Mouse (Mus musculus) limb, embryonic 14.5 days (tissue): ENCODE data around the gene Cbx3. TPM values are rescaled to one million over a fixed set of nuclear protein-coding genes. Genes with fewer than 3 reads are reported as not detected.

Source experiments
- ATAC-seq: fragments of 200-750 bp; cut with Nextera tagmentation; 2 replicates; pipeline ENCODE4 v1.8.0; 2017; ENCODE audit warnings: low read depth, moderate number of reproducible peaks, moderate TSS enrichment; ENCODE audit not compliant: low FRiP score
- DNase-seq: peaks from one replicate; pipeline ENCODE4 v3.0.0-alpha.2; 2015; ENCODE audit warnings: low spot score
- H3K27ac ChIP-seq: fragments of 300-500 bp; sonication (generic); replicated peaks from 2 replicates; pipeline ENCODE4 v1.5.1; 2014; ENCODE audit warnings: low read depth, mild to moderate bottlenecking, low read length, moderate library complexity, mixed read lengths
- H3K27me3 ChIP-seq: fragments of 300-500 bp; sonication (generic); 2 replicates; pipeline ENCODE4 v1.6.1; 2014; ENCODE audit warnings: low read length, mixed read lengths; ENCODE audit not compliant: control insufficient read depth, insufficient read depth
- H3K36me3 ChIP-seq: fragments of 300-500 bp; sonication (generic); 2 replicates; pipeline ENCODE4 v1.6.1; 2014; ENCODE audit warnings: mild to moderate bottlenecking, low read length, moderate library complexity, mixed read lengths; ENCODE audit not compliant: control insufficient read depth, insufficient read depth
- H3K4me1 ChIP-seq: fragments of 300-500 bp; sonication (generic); 2 replicates; pipeline ENCODE4 v1.6.1; 2014; ENCODE audit warnings: antibody characterized with exemption, low read length, mixed read lengths; ENCODE audit not compliant: control insufficient read depth, insufficient read depth
- H3K4me2 ChIP-seq: fragments of 300-500 bp; sonication (generic); replicated peaks from 2 replicates; pipeline ENCODE4 v1.6.1; 2014; ENCODE audit warnings: low read depth, mild to moderate bottlenecking, low read length, moderate library complexity; ENCODE audit not compliant: severe bottlenecking
- H3K4me3 ChIP-seq: fragments of 300-500 bp; sonication (generic); replicated peaks from 2 replicates; pipeline ENCODE4 v1.5.1; 2014; ENCODE audit warnings: low read length
- H3K9ac ChIP-seq: fragments of 300-500 bp; sonication (generic); 2 replicates; pipeline ENCODE4 v1.6.1; 2014; ENCODE audit warnings: mild to moderate bottlenecking, low read depth, low read length, moderate library complexity; ENCODE audit not compliant: severe bottlenecking
- H3K9me3 ChIP-seq: fragments of 300-500 bp; sonication (generic); 2 replicates; pipeline ENCODE4 v1.6.1; 2016; ENCODE audit warnings: low read length; ENCODE audit not compliant: control insufficient read depth
- POLR2A ChIP-seq: fragments of 200-500 bp; IDR thresholded peaks from 2 replicates; pipeline ENCODE4 v1.8.0; 2012; ENCODE audit warnings: inconsistent platforms, mild to moderate bottlenecking, moderate library complexity, borderline replicate concordance; ENCODE audit not compliant: insufficient read depth, insufficient read length; ENCODE audit errors: extremely low read depth
- WGBS: fragments of 180-500 bp; shearing (Covaris S2); extraction: QIAGEN DNeasy Blood & Tissue Kit; methylation state at CpG from one replicate; pipeline ENCODE4 v1.1.7; 2014; 5-methylcytosine and 5-hydroxymethylcytosine counted together
- polyA plus RNA-seq, 2 experiments: library from polyadenylated mRNA; depleted of rRNA in 1 of 2; stranded (reverse) in 1 of 2; unstranded in 1 of 2; fragments of >200 nt; fragmentation: Nextera tagmentation in 1 of 2; extraction: Ambion mirVana in 1 of 2; gene quantifications; 2 replicates each; pipeline versions ENCODE4 v1.2.1 to v1.2.3; 2012 to 2014

The Cbx3 gene
- polyA plus RNA-seq, 2 experiments: 120 to 444 TPM

DNA sequence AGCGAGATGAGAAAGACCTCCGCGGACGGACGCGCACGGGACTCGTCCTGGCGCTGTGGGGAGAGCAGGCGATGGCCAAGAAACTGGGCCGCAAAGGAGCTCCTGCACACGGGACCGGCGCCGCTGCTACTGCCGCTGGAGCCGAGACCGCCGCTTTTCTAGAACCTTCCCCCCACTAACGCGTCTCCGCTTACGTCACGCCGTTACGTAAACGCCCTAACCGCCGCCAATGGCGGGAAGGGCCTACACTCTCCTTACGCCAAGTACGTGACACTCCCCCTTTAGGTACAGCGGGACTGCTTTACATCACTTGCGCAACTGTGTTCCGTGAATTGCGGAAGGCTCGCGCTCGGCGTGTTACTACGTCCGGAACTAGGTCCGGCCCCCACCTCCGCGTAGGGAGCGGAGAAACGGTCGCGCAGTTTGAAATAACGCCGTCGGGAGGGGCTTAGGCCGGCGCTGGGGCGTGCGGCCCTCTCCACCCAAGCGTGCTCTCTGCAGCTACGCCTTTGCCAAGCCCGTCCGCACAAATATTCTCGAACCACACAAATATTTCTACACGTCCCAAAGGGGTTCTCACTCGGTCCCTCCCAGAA, 347 bp upstream of the Cbx3 start, which contains the start of gene Hnrnpa2b1:
Hnrnpa2b1 (minus strand) TSS at position 180 of the 596 bp plus-strand sequence.
- Histone ChIP-seq H3K4me3 (peak within 1 kb of the TSS; percentile 99), H3K27ac (peak within 1 kb of the TSS; percentile 100), H3K36me3 (peaks cover 50% of the 10 kb centered on the region), H3K4me2 (peak within 1 kb of the TSS; percentile 68), H3K9ac (peak within 1 kb of the TSS; percentile 100), H3K27me3 (no peaks in the 10 kb centered on the region), H3K4me1 (peaks cover 30% of the 10 kb centered on the region), H3K9me3 (no peaks in the 10 kb centered on the region)
- ATAC-seq (peak; percentile 90), DNase-seq (peak; percentile 99)
- under 1% methylated on average over 63 of the region's 63 CpGs for WGBS
- TF ChIP-seq POLR2A: peak; percentile 100

- ATAC-seq: no peak
- Histone ChIP-seq H3K27ac (peak overlapping the region; percentile 100), H3K27me3 (no peaks in the 10 kb centered on the region), H3K4me1 (peaks cover 19% of the 10 kb centered on the region), H3K36me3 (peaks cover 46% of the 10 kb centered on the region), H3K4me3 (peak overlapping the region; percentile 99), H3K9me3 (no peaks in the 10 kb centered on the region), H3K9ac (peak overlapping the region; percentile 100), H3K4me2 (peak overlapping the region; percentile 66)
- TF ChIP-seq POLR2A: no peak
- DNase-seq: no peak
- WGBS: 0% methylated on average over 10 of the region's 10 CpGs
These were observed 982 bp downstream of the Cbx3 start for GRCm38 (mm10) chr6:51471179-51471505.

DNA sequence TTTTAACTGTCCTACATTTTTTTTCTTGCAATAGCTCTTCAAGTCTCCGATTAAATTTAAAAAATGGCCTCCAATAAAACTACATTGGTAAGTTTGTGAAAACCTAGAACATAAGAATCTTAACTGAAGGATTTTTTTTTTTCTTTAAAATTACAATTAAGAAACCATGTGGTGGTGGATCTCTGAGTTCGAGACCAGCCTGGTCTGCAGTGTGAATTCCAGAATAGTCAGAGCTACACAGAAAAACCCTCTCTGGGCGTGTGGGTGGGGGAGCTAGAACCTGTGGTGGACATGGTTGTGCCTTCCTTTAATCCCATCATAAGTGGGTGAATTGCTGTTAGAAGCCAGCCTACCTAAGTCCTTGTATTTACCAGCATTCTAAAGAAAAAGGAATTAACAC, 1.6 kb downstream of the Cbx3 start:
- TF ChIP-seq POLR2A: no peak
- H3K4me1 ChIP-seq: peaks cover 17% of the 10 kb centered on the region
- peak overlapping the region; percentile 99 for H3K4me3 ChIP-seq
- DNase-seq: no peak
- ATAC-seq: no peak
- H3K4me2 ChIP-seq: peak overlapping the region; percentile 66
- H3K9me3 ChIP-seq: no peaks in the 10 kb centered on the region
- peak overlapping the region; percentile 100 for H3K9ac ChIP-seq
- peaks cover 45% of the 10 kb centered on the region for H3K36me3 ChIP-seq
- WGBS: 9% methylated on average over 3 of the region's 3 CpGs
- no peak overlapping the region; the same call in 1 of the 2 replicates for H3K27ac ChIP-seq
- no peaks in the 10 kb centered on the region for H3K27me3 ChIP-seq

DNA sequence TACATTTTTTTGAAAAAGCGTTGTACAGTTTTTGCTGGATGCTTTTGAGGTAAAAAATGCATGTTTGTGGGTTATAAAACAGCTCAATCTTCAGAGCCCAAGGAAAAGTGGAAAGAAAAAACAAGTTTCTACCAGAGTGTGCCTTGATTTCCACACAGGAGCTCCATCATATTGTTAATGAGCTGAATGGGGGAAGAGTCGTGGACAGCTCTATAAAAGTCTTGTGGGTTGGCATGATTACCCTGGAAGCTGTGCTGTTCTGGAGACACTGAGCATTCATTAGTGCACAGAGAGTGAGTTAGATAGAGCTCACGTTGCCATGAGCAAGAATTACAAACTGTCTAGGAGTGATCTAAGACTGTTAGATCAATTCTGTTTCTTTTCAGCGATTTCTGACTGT, 2.1 kb downstream of the Cbx3 start:
- Histone ChIP-seq H3K36me3 (peaks cover 45% of the 10 kb centered on the region), H3K27ac (no peak overlapping the region), H3K4me3 (peak overlapping the region; percentile 99), H3K9me3 (no peaks in the 10 kb centered on the region), H3K4me1 (peaks cover 14% of the 10 kb centered on the region), H3K27me3 (no peaks in the 10 kb centered on the region), H3K4me2 (peak overlapping the region; percentile 66), H3K9ac (peak overlapping the region; percentile 100)
- DNase-seq (no peak), ATAC-seq (no peak)
- TF ChIP-seq POLR2A: no peak
- WGBS: 41% methylated on average over 4 of the region's 4 CpGs

- ATAC-seq: no peak
These were observed 9.1 kb downstream of the Cbx3 start for GRCm38 (mm10) chr6:51479136-51479731.

DNA sequence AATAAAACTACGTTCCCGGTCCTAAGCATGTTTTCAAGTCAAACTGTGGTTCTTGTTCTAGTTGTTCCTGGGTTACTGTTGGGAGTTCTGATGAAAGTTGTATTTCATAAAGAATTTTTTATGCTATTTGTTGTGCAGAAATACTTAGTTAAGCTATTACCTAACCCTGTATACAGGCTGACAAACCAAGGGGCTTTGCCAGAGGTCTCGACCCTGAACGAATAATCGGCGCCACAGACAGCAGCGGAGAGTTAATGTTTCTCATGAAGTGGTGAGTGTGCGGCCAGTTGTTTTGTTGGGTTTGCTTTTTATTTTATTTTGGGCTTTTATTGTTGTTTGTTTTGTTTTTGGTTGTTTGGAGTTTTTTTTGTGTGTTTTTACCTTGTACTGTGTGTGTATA, 11.4 kb downstream of the Cbx3 start:
- 88% methylated on average over 8 of the region's 8 CpGs for WGBS
- H3K9ac ChIP-seq: no peak overlapping the region
- H3K4me2 ChIP-seq: no peak overlapping the region
- H3K9me3 ChIP-seq: no peaks in the 10 kb centered on the region
- H3K4me1 ChIP-seq: no peaks in the 10 kb centered on the region
- no peak overlapping the region for H3K27ac ChIP-seq
- H3K4me3 ChIP-seq: no peak overlapping the region
- DNase-seq (no peak), ATAC-seq (no peak)
- peaks cover 64% of the 10 kb centered on the region for H3K36me3 ChIP-seq
- no peak for TF ChIP-seq POLR2A
- no peaks in the 10 kb centered on the region for H3K27me3 ChIP-seq

More at GRCm38 (mm10) chr6:51479136-51479731, 9.1 kb downstream of the Cbx3 start:
- Histone ChIP-seq H3K4me1 (no peaks in the 10 kb centered on the region), H3K27ac (no peak overlapping the region), H3K9ac (no peak overlapping the region), H3K4me3 (no peak overlapping the region), H3K36me3 (peaks cover 78% of the 10 kb centered on the region), H3K27me3 (no peaks in the 10 kb centered on the region), H3K4me2 (no peak overlapping the region), H3K9me3 (no peaks in the 10 kb centered on the region)
- WGBS: 94% methylated on average over 4 of the region's 4 CpGs
- no peak for DNase-seq
- TF ChIP-seq POLR2A: no peak
